Mouse (Mus musculus): ENCODE data around the gene Olfr95. TPM values are rescaled to one million over a fixed set of nuclear protein-coding genes. Genes with fewer than 3 reads are reported as not detected.

The Olfr95 gene
- polyA plus RNA-seq, 1 experiment from 2014 or later, result not detected

- Histone ChIP-seq H3K36me3 (ENCODE audit: insufficient read depth) (no peaks in the 10 kb centered on the region), H3K27ac (ENCODE audit: low read depth) (no peak overlapping the region), H3K9me3 (ENCODE audit: low read depth, low read length) (no peaks in the 10 kb centered on the region), H3K4me2 (no peak overlapping the region), H3K4me3 (ENCODE audit: low read depth, low read length) (no peak overlapping the region), H3K4me1 (ENCODE audit: insufficient read depth) (no peaks in the 10 kb centered on the region), H3K27me3 (ENCODE audit: insufficient read depth, low read length) (no peaks in the 10 kb centered on the region), H3K9ac (no peak overlapping the region)
- DNase-seq (no peak), ATAC-seq (ENCODE audit: insufficient read depth) (no peak)
- no peak for TF ChIP-seq CTCF (IDR thresholded peaks at IDR 0.05; ENCODE audit: low read depth)
- 79% methylated on average over 3 of the region's 3 CpGs for WGBS
These were observed 5.6 kb upstream of the Olfr95 start for GRCm38 (mm10) chr17:37218486-37218885.

- DNase-seq, result peak; percentile 1
- 0 out of 2 replicates have a peak overlapping the region, but pooled peaks have one; percentile 0 for H3K4me3 ChIP-seq (ENCODE audit: low read depth, low read length)
- H3K9me3 ChIP-seq (ENCODE audit: low read depth, low read length), result no peaks in the 10 kb centered on the region
- no peak overlapping the region for H3K4me2 ChIP-seq
- no peaks in the 10 kb centered on the region for H3K36me3 ChIP-seq (ENCODE audit: insufficient read depth)
- peaks cover 17% of the 10 kb centered on the region for H3K27me3 ChIP-seq (ENCODE audit: insufficient read depth, low read length)
- no peak overlapping the region for H3K27ac ChIP-seq (ENCODE audit: low read depth)
- no peaks in the 10 kb centered on the region for H3K4me1 ChIP-seq (ENCODE audit: insufficient read depth)
- 11% methylated on average over 40 of the region's 40 CpGs for WGBS
- no peak for ATAC-seq (ENCODE audit: insufficient read depth)
- no peak for TF ChIP-seq CTCF (IDR thresholded peaks at IDR 0.05; ENCODE audit: low read depth)
- no peak overlapping the region for H3K9ac ChIP-seq
These were observed 1.8 kb downstream of the Olfr95 start for GRCm38 (mm10) chr17:37210884-37211768.

- no peak overlapping the region for H3K9ac ChIP-seq
- 20% methylated on average over 3 of the region's 3 CpGs for WGBS
- peak; percentile 41; the same call in 1 of the 2 replicates for ATAC-seq (ENCODE audit: insufficient read depth)
- H3K4me3 ChIP-seq (ENCODE audit: low read depth, low read length), result no peak overlapping the region
- no peak overlapping the region for H3K4me2 ChIP-seq
- H3K4me1 ChIP-seq (ENCODE audit: insufficient read depth), result no peaks in the 10 kb centered on the region
- H3K27ac ChIP-seq (ENCODE audit: low read depth), result no peak overlapping the region
- no peaks in the 10 kb centered on the region for H3K36me3 ChIP-seq (ENCODE audit: insufficient read depth)
- no peaks in the 10 kb centered on the region for H3K9me3 ChIP-seq (ENCODE audit: low read depth, low read length)
- no peak for DNase-seq
- 0 out of 2 replicates have a peak, but pooled peaks cover 5% of the 10 kb centered on the region for H3K27me3 ChIP-seq (ENCODE audit: insufficient read depth, low read length)
- no peak for TF ChIP-seq CTCF (IDR thresholded peaks at IDR 0.05; ENCODE audit: low read depth)
These were observed 9.0 kb downstream of the Olfr95 start for GRCm38 (mm10) chr17:37203917-37204236.

- Histone ChIP-seq H3K9ac (no peak overlapping the region), H3K4me3 (ENCODE audit: low read depth, low read length) (no peak overlapping the region), H3K27me3 (ENCODE audit: insufficient read depth, low read length) (0 out of 2 replicates have a peak, but pooled peaks cover 5% of the 10 kb centered on the region), H3K36me3 (ENCODE audit: insufficient read depth) (no peaks in the 10 kb centered on the region), H3K4me1 (ENCODE audit: insufficient read depth) (no peaks in the 10 kb centered on the region), H3K9me3 (ENCODE audit: low read depth, low read length) (no peaks in the 10 kb centered on the region), H3K27ac (ENCODE audit: low read depth) (no peak overlapping the region), H3K4me2 (no peak overlapping the region)
- TF ChIP-seq CTCF (IDR thresholded peaks at IDR 0.05; ENCODE audit: low read depth), result peak; percentile 100
- peak; percentile 86 for ATAC-seq (ENCODE audit: insufficient read depth)
- WGBS, result 1% methylated on average over 4 of the region's 4 CpGs
- peak; percentile 94 for DNase-seq
These were observed 9.6 kb downstream of the Olfr95 start for GRCm38 (mm10) chr17:37203206-37203916.

DNA sequence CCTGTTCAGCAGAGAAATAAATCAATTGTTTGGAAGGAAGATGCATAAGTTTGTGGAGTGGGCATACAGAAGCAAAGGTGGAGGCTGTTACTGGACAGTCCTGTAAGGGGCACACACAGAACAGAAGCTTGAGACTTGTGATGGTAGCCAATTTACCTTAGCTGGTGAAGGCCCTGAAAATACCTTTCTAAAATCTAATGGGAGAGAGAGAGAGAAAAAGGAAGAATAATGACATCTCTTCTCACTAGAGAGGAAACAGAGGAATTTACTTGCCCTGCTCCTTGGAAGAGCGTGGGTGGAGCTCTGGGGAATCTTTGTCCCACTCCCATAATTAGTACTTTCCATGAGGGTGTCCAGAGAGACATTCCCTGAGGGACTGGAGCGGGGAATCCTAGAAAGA, 12.0 kb downstream of the Olfr95 start, which contains the start of gene Olfr94:
Gene Olfr94, minus strand, starts transcription at position 101 of the 400 bp plus-strand sequence.
- Histone ChIP-seq H3K27me3 (ENCODE audit: insufficient read depth, low read length) (peaks cover 29% of the 10 kb centered on the region), H3K9me3 (ENCODE audit: low read depth, low read length) (no peaks in the 10 kb centered on the region), H3K9ac (no peak within 1 kb of the TSS), H3K36me3 (ENCODE audit: insufficient read depth) (no peaks in the 10 kb centered on the region), H3K4me3 (ENCODE audit: low read depth, low read length) (no peak within 1 kb of the TSS), H3K4me2 (no peak within 1 kb of the TSS), H3K27ac (ENCODE audit: low read depth) (no peak within 1 kb of the TSS), H3K4me1 (ENCODE audit: insufficient read depth) (no peaks in the 10 kb centered on the region)
- ATAC-seq (ENCODE audit: insufficient read depth), result no peak
- DNase-seq, result no peak
- 78% methylated on average over 2 of the region's 2 CpGs for WGBS
- TF ChIP-seq CTCF (IDR thresholded peaks at IDR 0.05; ENCODE audit: low read depth), result no peak

DNA sequence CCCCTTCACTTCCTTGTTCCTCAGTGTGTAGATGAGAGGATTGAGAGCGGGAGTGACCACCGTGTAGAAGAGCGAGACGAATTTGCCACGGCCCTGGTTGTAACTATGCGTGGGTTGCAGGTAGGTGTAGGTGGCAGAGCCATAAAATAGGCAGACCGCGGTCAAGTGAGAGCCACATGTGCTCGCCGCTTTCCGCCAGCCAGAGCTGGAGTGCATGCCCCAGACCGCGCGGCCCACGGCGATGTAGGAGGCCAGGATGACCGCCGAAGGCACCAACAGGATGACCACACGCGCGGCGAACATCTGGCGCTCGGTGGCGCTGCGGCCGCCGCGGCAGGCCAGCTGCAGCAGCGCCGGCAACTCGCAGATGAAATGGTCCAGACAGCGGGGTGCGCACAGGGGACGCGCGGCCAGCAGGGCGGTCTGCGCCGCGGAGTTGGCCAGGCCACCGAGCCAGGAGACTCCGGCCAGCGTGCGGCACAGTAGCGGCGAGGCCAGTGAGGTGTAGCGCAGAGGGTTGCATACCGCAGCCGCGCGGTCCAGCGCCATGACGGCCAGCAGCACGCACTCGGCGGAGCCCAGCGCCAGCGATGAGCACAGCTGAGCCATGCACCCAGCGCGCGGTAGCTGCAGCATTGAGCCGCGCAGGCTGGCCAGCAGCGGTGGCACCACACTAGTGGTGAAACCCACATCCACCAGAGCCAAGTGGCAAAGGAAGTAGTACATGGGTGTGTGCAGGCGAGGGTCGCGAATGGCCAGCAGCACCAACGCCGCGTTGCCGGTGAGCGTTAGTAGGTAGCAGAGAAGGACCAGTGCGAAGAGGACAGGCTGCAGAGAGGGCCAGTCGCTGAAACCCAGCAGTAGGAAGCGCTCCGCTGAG, 15.8 kb downstream of the Olfr95 start:
- no peak for TF ChIP-seq CTCF (IDR thresholded peaks at IDR 0.05; ENCODE audit: low read depth)
- under 1% methylated on average over 77 of the region's 77 CpGs for WGBS
- ATAC-seq (ENCODE audit: insufficient read depth), result peak; percentile 91
- Histone ChIP-seq H3K9me3 (ENCODE audit: low read depth, low read length) (no peaks in the 10 kb centered on the region), H3K36me3 (ENCODE audit: insufficient read depth) (no peaks in the 10 kb centered on the region), H3K27ac (ENCODE audit: low read depth) (no peak overlapping the region), H3K4me1 (ENCODE audit: insufficient read depth) (no peaks in the 10 kb centered on the region), H3K4me2 (peak overlapping the region; percentile 87), H3K27me3 (ENCODE audit: insufficient read depth, low read length) (peaks cover 33% of the 10 kb centered on the region), H3K4me3 (ENCODE audit: low read depth, low read length) (peak overlapping the region; percentile 44), H3K9ac (peak overlapping the region; percentile 29)
- peak; percentile 69 for DNase-seq

All from lung, embryonic 14.5 days (tissue).